Mouse (Mus musculus): ENCODE measurements around the gene Ppm1h.
"Not testable (repeated sequence)": the region's sequence is repeated elsewhere in the genome, so short reads cannot be mapped to it uniquely, and the experiment has no call there.

Ppm1h gene

GRCm38 (mm10) chr10:122942771-122943170 is 264.2 kb downstream of the Ppm1h start:
- DNase-seq = no peak

- no peak for DNase-seq
These were observed 265.3 kb downstream of the Ppm1h start for GRCm38 (mm10) chr10:122943824-122944223.

GRCm38 (mm10) chr10:122944888-122945287 is 266.3 kb downstream of the Ppm1h start:
- DNase-seq = no peak

- DNase-seq = no peak
These were observed 272.4 kb downstream of the Ppm1h start for GRCm38 (mm10) chr10:122950966-122951365.

GRCm38 (mm10) chr10:122953576-122953975 is 275.0 kb downstream of the Ppm1h start:
- no peak for DNase-seq

- no peak for DNase-seq
These were observed 279.4 kb downstream of the Ppm1h start for GRCm38 (mm10) chr10:122957918-122958317.

GRCm38 (mm10) chr10:122958699-122959098 is 280.1 kb downstream of the Ppm1h start:
- no peak for DNase-seq

- no peak for DNase-seq
These were observed 281.7 kb downstream of the Ppm1h start for GRCm38 (mm10) chr10:122960216-122960615.

GRCm38 (mm10) chr10:122960738-122961137 is 282.2 kb downstream of the Ppm1h start:
- no peak for DNase-seq

GRCm38 (mm10) chr10:122961494-122961893 is 282.9 kb downstream of the Ppm1h start:
- no peak for DNase-seq

- no peak for DNase-seq
These were observed 284.1 kb downstream of the Ppm1h start for GRCm38 (mm10) chr10:122962651-122963050.

- no peak for DNase-seq
These were observed 285.1 kb downstream of the Ppm1h start for GRCm38 (mm10) chr10:122963463-122964240.

- DNase-seq = no peak
These were observed 285.7 kb downstream of the Ppm1h start for GRCm38 (mm10) chr10:122964241-122964636.

GRCm38 (mm10) chr10:122965650-122966049 is 287.1 kb downstream of the Ppm1h start:
- DNase-seq = not testable (repeated sequence)

GRCm38 (mm10) chr10:122966421-122966820 is 287.9 kb downstream of the Ppm1h start:
- no peak for DNase-seq

GRCm38 (mm10) chr10:122970188-122970587 is 291.6 kb downstream of the Ppm1h start:
- DNase-seq = no peak

- no peak for DNase-seq
These were observed 294.7 kb downstream of the Ppm1h start for GRCm38 (mm10) chr10:122973241-122973640.

- DNase-seq = no peak
These were observed 297.5 kb downstream of the Ppm1h start for GRCm38 (mm10) chr10:122976038-122976437.

GRCm38 (mm10) chr10:122979356-122979755 is 300.8 kb downstream of the Ppm1h start:
- no peak for DNase-seq

GRCm38 (mm10) chr10:122980123-122980522 is 301.6 kb downstream of the Ppm1h start:
- no peak for DNase-seq

- DNase-seq = no peak
These were observed 304.5 kb downstream of the Ppm1h start for GRCm38 (mm10) chr10:122982909-122983578.

- DNase-seq = no peak
These were observed 305.3 kb downstream of the Ppm1h start for GRCm38 (mm10) chr10:122983579-122984530.
